Mouse (Mus musculus) hematopoietic stem cell, adult 5-6 weeks (primary cell): ENCODE results near the gene Rab10. TPM values are rescaled to one million over a fixed set of nuclear protein-coding genes. Genes with fewer than 3 reads are reported as not detected.
A peak's percentile ranks its signal among the peaks of the same experiment; 100 is the strongest.

Experiments used
- ATAC-seq, 2 experiments: fragments of 125-278 bp in 1 of 2; replicated peaks in 1 of 2; 2 replicates each; pipeline ENCODE4 v1.8.0; 2016 to 2017; ENCODE audit warnings: inconsistent platforms in 2 of 2, mild to moderate bottlenecking in 2 of 2, moderate number of reproducible peaks in 2 of 2, low read depth in 1 of 2, moderate TSS enrichment in 1 of 2; ENCODE audit not compliant: low FRiP score in 2 of 2, poor library complexity in 2 of 2, severe bottlenecking in 2 of 2, insufficient read depth in 1 of 2, low TSS enrichment in 1 of 2
- total RNA-seq: library from RNA; stranded (forward); fragments of 172-1452, 232-1000 nt; gene quantifications from 2 replicates; pipeline ENCODE4 v1.2.3, GENCODE M21; 2017

Gene Rab10
- total RNA-seq, 1 experiment from 2014 or later: 188 TPM

- ATAC-seq: no peak
These were observed 48.2 kb downstream of the Rab10 start for GRCm38 (mm10) chr12:3261596-3261995.

DNA sequence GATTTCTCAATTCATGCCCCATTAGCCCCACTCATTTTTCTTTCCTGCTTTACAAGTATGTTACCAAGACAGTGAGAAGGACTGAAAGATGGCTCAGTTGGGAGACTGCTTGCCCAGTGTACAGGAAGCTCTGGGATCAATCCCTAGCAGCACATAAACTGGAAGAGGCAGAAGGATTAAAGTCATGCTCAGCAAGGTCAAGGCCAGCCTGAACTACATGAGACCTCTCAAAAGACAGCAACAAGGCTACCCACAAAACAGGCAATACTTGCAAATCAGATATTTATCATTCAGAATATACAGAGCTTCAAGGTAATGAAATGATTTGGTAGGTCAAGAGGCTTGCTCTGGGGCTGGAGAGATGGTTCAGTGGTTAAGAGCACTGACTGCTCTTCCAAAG, 53.8 kb downstream of the Rab10 start:
- no peak for ATAC-seq

- ATAC-seq: no peak
These were observed 54.3 kb downstream of the Rab10 start for GRCm38 (mm10) chr12:3255435-3255834.

DNA sequence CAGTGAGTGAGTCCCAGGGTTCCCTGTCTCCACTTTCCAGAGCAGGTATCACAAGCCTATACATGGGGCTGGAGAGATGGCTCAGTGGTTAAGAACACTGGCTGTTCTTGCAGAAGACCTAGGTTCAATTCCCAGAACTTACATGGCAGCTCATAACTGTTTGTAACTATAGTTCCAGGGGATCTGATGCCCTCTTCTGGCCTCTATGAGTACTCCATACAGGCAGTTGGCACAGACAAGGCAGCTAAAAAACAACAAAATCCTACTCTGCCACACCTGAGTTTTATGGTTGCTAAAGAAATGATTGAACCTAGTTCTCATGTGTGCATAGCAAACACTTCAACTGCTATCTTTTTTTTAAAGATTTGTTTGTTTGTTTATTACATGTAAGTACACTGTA, 56.2 kb downstream of the Rab10 start:
- ATAC-seq: no peak

- no peak for ATAC-seq
These were observed 63.7 kb downstream of the Rab10 start for GRCm38 (mm10) chr12:3246091-3246490.

GRCm38 (mm10) chr12:3239544-3239943, 70.2 kb downstream of the Rab10 start:
- ATAC-seq: no peak

DNA sequence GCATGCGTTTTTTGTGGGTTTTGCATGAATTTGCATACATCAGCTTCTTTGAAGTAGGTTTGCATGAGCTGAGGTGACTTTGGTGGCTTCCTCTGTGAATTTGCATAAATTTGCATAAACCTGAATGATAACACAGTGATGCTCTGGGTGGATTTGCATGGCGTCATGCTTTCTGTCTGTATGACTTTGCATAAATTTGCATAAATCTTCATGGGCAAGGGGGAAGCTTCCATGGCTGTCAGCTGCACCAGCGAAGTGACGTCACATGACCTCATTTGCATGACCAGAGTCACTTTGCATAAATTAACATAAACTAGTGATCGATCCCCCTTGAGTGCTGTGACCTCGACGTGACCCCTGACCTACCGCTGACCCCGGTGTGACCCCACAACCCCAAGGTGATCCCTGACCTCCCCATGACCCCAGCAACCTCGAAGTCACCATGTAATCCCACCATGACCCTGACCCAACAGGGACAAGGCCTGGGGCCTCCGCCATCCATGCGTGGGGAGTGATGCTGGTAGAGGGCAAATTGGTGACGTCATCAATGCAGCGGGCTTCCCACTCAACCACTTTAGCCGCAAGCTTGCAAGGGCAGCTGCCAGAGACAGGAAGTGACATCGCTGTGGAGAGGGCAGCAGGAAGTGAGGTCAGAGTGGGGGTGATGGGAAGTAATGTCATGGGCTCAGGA, 71.3 kb downstream of the Rab10 start:
- no peak for ATAC-seq

- ATAC-seq: no peak
These were observed 72.0 kb downstream of the Rab10 start for GRCm38 (mm10) chr12:3237799-3238198.

GRCm38 (mm10) chr12:3236831-3237681, 72.7 kb downstream of the Rab10 start:
- no peak for ATAC-seq

DNA sequence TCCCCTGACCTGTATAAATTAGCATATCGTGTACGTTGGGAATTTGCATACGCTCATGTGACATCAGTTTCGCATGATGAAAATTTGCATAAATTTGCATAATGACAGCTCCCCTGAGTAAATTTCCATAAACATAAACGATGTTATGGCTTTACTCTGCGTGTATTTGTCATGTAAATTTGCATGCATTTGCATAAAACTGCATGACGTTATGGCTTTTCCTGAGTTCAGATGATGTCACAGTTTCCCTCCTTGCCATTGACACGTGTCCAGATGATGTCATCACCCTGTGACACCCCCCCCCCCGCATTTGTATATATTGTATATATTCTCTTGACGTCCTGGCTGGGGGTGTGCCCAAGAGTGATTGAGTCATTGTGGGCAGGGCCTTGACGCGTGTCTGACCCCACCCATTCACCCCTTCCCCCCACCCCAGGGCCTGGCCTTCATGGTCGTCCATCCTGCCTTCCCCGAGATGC, 73.6 kb downstream of the Rab10 start:
- ATAC-seq: no peak; a peak in 1 of 4 replicates

GRCm38 (mm10) chr12:3235646-3236161, 74.1 kb downstream of the Rab10 start:
- ATAC-seq: peak; percentile 44 to 57

- ATAC-seq: peak; percentile 79 to 89
These were observed 74.6 kb downstream of the Rab10 start for GRCm38 (mm10) chr12:3235124-3235631.

DNA sequence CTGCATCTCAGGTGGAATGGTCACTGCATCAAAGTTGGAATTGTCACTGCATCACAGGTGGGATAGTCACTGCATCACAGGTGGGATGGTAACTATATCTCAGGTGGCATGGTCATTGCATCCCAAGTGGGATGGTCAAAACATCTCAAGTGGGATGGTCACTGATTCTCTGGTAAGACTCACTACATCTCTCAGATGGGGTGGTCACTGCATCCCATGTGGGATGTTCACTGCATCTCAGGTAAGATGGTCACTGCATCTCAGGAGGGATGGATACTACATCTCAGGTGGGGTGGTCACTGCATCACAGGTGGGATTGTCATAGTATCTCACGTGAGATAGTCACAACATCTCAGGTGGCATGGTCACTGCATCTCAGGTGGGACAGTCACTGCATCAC, 75.7 kb downstream of the Rab10 start:
- ATAC-seq: no peak

DNA sequence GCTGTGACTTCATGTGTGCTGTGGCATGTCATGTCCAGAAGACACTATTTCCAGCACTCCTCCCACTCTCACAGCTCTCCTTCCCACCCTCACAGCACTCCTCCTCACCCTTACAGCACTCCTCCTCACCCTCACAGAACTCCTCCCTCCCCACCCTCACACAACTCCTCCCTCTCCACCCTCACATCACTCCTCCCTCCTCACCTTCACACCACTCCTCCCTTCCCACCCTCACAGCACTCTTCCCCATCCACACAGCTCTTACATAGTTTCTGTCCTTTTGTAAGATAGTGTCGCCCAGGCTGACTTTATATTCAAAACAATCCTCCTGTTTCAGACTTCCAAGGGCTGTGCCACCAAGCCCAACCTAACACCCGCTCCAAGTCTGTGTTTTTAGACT, 86.4 kb downstream of the Rab10 start:
- no peak for ATAC-seq

- ATAC-seq: no peak
These were observed 99.6 kb downstream of the Rab10 start for GRCm38 (mm10) chr12:3210181-3210580.

DNA sequence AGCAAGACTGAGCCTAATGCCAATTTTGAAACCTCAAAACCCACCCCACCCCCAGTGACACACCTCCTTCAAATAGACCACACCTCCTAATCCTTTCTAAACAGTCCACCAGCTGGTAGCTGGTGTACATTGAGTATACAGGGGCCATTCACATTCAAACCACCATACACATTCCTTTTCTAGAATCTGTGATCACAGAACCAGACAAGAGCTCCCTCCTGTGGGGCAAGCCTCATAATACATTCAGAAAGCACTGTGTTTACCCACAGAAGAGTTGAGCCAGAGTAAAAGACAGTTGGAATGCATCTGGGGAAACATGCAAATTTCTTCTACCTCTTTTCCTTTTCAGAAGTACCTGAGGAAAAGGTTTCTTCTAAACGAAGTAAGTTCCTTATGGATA, 100.6 kb downstream of the Rab10 start:
- ATAC-seq: no peak
